Mouse (Mus musculus): ENCODE measurements at regions not wholly inside any gene's neighbourhood (a gene's known extent, or its start where the extent isn't known, plus 50 kb on each side); places are given as distances from the start of the nearest gene placed in this dataset.

GRCm38 (mm10) chr1:12025791-12026190 lies 611.9 kb downstream of the A830018L16Rik start:
- Histone ChIP-seq H3K9me3 (replicated peaks; ENCODE audit: control insufficient read depth, insufficient read depth, low read length, poor library complexity, severe bottlenecking) (peaks cover 13% of the 10 kb centered on the region), H3K27ac (ENCODE audit: insufficient read depth, low read length) (no peak overlapping the region), H3K4me3 (ENCODE audit: low read depth, low read length) (no peak overlapping the region), H3K9ac (ENCODE audit: low read depth, poor library complexity, severe bottlenecking) (no peak overlapping the region), H3K36me3 (ENCODE audit: control insufficient read depth, insufficient read depth, low read length, poor library complexity, severe bottlenecking) (no peaks in the 10 kb centered on the region), H3K4me1 (ENCODE audit: control insufficient read depth, insufficient read depth, low read length) (no peaks in the 10 kb centered on the region), H3K27me3 (ENCODE audit: control insufficient read depth, insufficient read depth, low read length, poor library complexity, severe bottlenecking) (no peaks in the 10 kb centered on the region)
- TF ChIP-seq EP300 (IDR thresholded peaks at IDR 0.05; ENCODE audit: insufficient read depth, low read depth, low read length) (no peak), CTCF (IDR thresholded peaks at IDR 0.05; ENCODE audit: low read depth, low read length) (no peak), POLR2A (IDR thresholded peaks at IDR 0.05; ENCODE audit: insufficient read depth, low read length) (no peak)

DNA sequence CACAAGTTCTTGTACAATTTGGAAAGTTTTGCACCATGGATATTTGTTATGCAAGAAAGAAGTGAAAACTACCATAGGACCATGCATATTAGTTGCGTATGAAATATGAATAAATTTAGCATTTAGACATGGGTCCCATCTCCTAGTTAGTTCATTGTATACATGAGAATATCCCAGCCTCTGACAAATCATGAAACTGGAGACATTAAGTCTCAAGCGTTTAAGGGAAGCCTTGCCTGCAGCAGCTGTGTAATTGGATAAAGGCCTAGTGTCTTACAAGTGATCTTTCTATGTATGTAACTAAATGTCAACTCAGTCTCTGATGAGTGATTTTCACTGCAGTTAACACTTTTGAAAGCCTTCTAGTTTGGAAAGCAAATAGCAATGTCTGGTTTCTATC lies 613.5 kb downstream of the A830018L16Rik start:
- TF ChIP-seq CTCF (IDR thresholded peaks at IDR 0.05; ENCODE audit: low read depth, low read length) (no peak), POLR2A (IDR thresholded peaks at IDR 0.05; ENCODE audit: insufficient read depth, low read length) (no peak), EP300 (IDR thresholded peaks at IDR 0.05; ENCODE audit: insufficient read depth, low read depth, low read length) (no peak)
- no peak overlapping the region for H3K4me3 ChIP-seq (ENCODE audit: low read depth, low read length)
- peaks cover 9% of the 10 kb centered on the region for H3K9me3 ChIP-seq (replicated peaks; ENCODE audit: control insufficient read depth, insufficient read depth, low read length, poor library complexity, severe bottlenecking)
- no peaks in the 10 kb centered on the region for H3K4me1 ChIP-seq (ENCODE audit: control insufficient read depth, insufficient read depth, low read length)
- H3K27ac ChIP-seq (ENCODE audit: insufficient read depth, low read length): no peak overlapping the region
- H3K9ac ChIP-seq (ENCODE audit: low read depth, poor library complexity, severe bottlenecking): no peak overlapping the region
- H3K36me3 ChIP-seq (ENCODE audit: control insufficient read depth, insufficient read depth, low read length, poor library complexity, severe bottlenecking): no peaks in the 10 kb centered on the region
- no peaks in the 10 kb centered on the region for H3K27me3 ChIP-seq (ENCODE audit: control insufficient read depth, insufficient read depth, low read length, poor library complexity, severe bottlenecking)

- TF ChIP-seq CTCF (IDR thresholded peaks at IDR 0.05; ENCODE audit: low read depth, low read length) (peak; percentile 11), POLR2A (IDR thresholded peaks at IDR 0.05; ENCODE audit: insufficient read depth, low read length) (no peak), EP300 (IDR thresholded peaks at IDR 0.05; ENCODE audit: insufficient read depth, low read depth, low read length) (no peak)
- peaks cover 6% of the 10 kb centered on the region for H3K9me3 ChIP-seq (replicated peaks; ENCODE audit: control insufficient read depth, insufficient read depth, low read length, poor library complexity, severe bottlenecking)
- no peaks in the 10 kb centered on the region for H3K4me1 ChIP-seq (ENCODE audit: control insufficient read depth, insufficient read depth, low read length)
Observed at GRCm38 (mm10) chr1:12028074-12028473, 614.2 kb downstream of the A830018L16Rik start.

GRCm38 (mm10) chr1:12051931-12052482 lies 638.1 kb downstream of the A830018L16Rik start:
- Histone ChIP-seq H3K27ac (ENCODE audit: insufficient read depth, low read length) (no peak overlapping the region), H3K27me3 (ENCODE audit: control insufficient read depth, insufficient read depth, low read length, poor library complexity, severe bottlenecking) (no peaks in the 10 kb centered on the region), H3K9ac (ENCODE audit: low read depth, poor library complexity, severe bottlenecking) (no peak overlapping the region), H3K9me3 (replicated peaks; ENCODE audit: control insufficient read depth, insufficient read depth, low read length, poor library complexity, severe bottlenecking) (no peaks in the 10 kb centered on the region), H3K36me3 (ENCODE audit: control insufficient read depth, insufficient read depth, low read length, poor library complexity, severe bottlenecking) (no peaks in the 10 kb centered on the region), H3K4me3 (ENCODE audit: low read depth, low read length) (no peak overlapping the region), H3K4me1 (ENCODE audit: control insufficient read depth, insufficient read depth, low read length) (no peaks in the 10 kb centered on the region)
- no peak for TF ChIP-seq POLR2A (IDR thresholded peaks at IDR 0.05; ENCODE audit: insufficient read depth, low read length)
- no peak for TF ChIP-seq CTCF (IDR thresholded peaks at IDR 0.05; ENCODE audit: low read depth, low read length)
- TF ChIP-seq EP300 (IDR thresholded peaks at IDR 0.05; ENCODE audit: insufficient read depth, low read depth, low read length): no peak

More at GRCm38 (mm10) chr1:12028074-12028473, 614.2 kb downstream of the A830018L16Rik start:
- no peaks in the 10 kb centered on the region for H3K27me3 ChIP-seq (ENCODE audit: control insufficient read depth, insufficient read depth, low read length, poor library complexity, severe bottlenecking)
- H3K4me3 ChIP-seq (ENCODE audit: low read depth, low read length): no peak overlapping the region
- no peaks in the 10 kb centered on the region for H3K36me3 ChIP-seq (ENCODE audit: control insufficient read depth, insufficient read depth, low read length, poor library complexity, severe bottlenecking)
- no peak overlapping the region for H3K9ac ChIP-seq (ENCODE audit: low read depth, poor library complexity, severe bottlenecking)
- H3K27ac ChIP-seq (ENCODE audit: insufficient read depth, low read length): no peak overlapping the region

GRCm38 (mm10) chr1:12055865-12056560 lies 642.1 kb downstream of the A830018L16Rik start:
- no peaks in the 10 kb centered on the region for H3K27me3 ChIP-seq (ENCODE audit: control insufficient read depth, insufficient read depth, low read length, poor library complexity, severe bottlenecking)
- no peak for TF ChIP-seq POLR2A (IDR thresholded peaks at IDR 0.05; ENCODE audit: insufficient read depth, low read length)

DNA sequence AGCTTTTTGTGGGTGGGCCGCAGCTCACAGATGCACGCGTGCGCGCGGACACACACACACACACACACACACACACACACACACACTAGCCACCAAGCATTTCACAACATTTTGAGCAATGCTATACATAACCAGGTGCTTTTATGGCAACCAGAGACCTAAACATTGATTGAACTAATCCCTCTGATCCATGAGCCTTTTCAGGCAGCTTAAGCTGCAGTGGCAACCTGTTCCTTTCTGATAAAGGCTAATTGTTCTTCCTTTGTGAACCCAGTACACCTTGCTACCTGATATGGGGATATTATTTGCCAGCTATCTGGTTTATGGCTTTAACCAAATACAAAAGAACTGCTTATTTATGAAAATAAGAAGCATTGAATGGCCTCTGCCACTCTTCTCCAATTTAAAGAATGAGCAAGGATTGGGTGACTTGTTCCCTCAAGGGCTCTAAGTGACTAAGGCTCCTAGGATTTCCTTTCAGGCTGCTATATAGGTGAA lies 651.2 kb downstream of the A830018L16Rik start:
- no peak overlapping the region for H3K9ac ChIP-seq (ENCODE audit: low read depth, poor library complexity, severe bottlenecking)
- no peaks in the 10 kb centered on the region for H3K36me3 ChIP-seq (ENCODE audit: control insufficient read depth, insufficient read depth, low read length, poor library complexity, severe bottlenecking)
- no peak overlapping the region for H3K4me3 ChIP-seq (ENCODE audit: low read depth, low read length)
- no peaks in the 10 kb centered on the region for H3K27me3 ChIP-seq (ENCODE audit: control insufficient read depth, insufficient read depth, low read length, poor library complexity, severe bottlenecking)
- no peaks in the 10 kb centered on the region for H3K4me1 ChIP-seq (ENCODE audit: control insufficient read depth, insufficient read depth, low read length)
- TF ChIP-seq CTCF (IDR thresholded peaks at IDR 0.05; ENCODE audit: low read depth, low read length) (no peak), EP300 (IDR thresholded peaks at IDR 0.05; ENCODE audit: insufficient read depth, low read depth, low read length) (no peak)
- H3K27ac ChIP-seq (ENCODE audit: insufficient read depth, low read length): no peak overlapping the region
- no peaks in the 10 kb centered on the region; the same call in 1 of the 2 replicates for H3K9me3 ChIP-seq (replicated peaks; ENCODE audit: control insufficient read depth, insufficient read depth, low read length, poor library complexity, severe bottlenecking)

More at GRCm38 (mm10) chr1:12055865-12056560, 642.1 kb downstream of the A830018L16Rik start:
- H3K9ac ChIP-seq (ENCODE audit: low read depth, poor library complexity, severe bottlenecking): no peak overlapping the region
- no peaks in the 10 kb centered on the region for H3K36me3 ChIP-seq (ENCODE audit: control insufficient read depth, insufficient read depth, low read length, poor library complexity, severe bottlenecking)
- no peak overlapping the region for H3K4me3 ChIP-seq (ENCODE audit: low read depth, low read length)
- no peak overlapping the region for H3K27ac ChIP-seq (ENCODE audit: insufficient read depth, low read length)
- no peaks in the 10 kb centered on the region; the same call in 1 of the 2 replicates for H3K9me3 ChIP-seq (replicated peaks; ENCODE audit: control insufficient read depth, insufficient read depth, low read length, poor library complexity, severe bottlenecking)
- no peaks in the 10 kb centered on the region for H3K4me1 ChIP-seq (ENCODE audit: control insufficient read depth, insufficient read depth, low read length)

All from ES-Bruce4 (cell line).